Mouse (Mus musculus) kidney, postnatal 10 days (tissue): ENCODE data around the gene Olfr571.

ENCODE experiments used
- DNase-seq: peaks from one replicate; pipeline ENCODE4 v3.0.0; 2021; ENCODE audit warnings: mixed read lengths

Gene Olfr571

GRCm38 (mm10) chr7:102917032-102917875, at the start of gene Olfr571:
Gene Olfr571, minus strand, starts transcription at chr7:102917536.
- no peak for DNase-seq

DNA sequence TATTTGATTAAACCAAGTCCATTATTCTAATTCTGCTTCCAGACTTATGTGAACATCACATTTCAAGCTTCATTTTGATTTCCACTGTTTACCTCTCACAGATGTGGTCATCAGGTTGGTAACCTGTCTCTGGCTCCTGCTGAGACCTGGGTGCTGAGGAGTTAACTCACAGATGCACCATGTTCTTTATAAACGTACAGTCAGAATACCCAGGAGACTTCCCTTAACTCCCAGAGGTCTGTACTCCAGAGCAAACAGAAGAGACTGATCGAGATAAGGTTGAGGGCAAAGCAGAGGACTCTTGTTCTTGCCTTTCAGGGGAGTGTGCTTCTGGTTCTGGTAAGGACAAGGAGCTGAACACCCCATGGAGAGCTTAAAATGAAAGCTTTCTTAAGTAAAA, 45.0 kb upstream of the Olfr571 start, which contains the start of gene Olfr576:
TSS of gene Olfr576 (plus strand) at position 301 of the 400 bp plus-strand sequence.
- DNase-seq, result no peak

DNA sequence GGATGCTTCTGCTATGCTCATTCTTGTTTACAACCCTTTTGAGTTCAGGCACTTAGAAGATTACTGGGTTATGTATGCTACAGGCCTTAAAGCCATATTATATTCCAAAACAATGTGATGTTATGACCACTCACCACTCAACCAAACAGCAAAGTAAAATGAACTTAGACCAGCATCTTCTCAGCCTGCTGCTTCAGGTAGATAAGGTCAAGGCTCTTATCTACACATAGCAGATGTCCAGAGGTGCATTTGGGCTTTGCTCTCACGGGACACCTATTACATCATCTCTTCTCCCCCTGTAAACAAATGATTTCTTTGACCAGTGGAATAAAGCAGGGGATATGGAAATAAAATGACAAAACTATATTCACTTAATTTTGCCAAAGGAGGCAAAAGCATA, 41.3 kb upstream of the Olfr571 start, which contains the start of gene Olfr575:
TSS of gene Olfr575 (minus strand) at position 183 of the 400 bp plus-strand sequence.
- DNase-seq, result no peak

DNA sequence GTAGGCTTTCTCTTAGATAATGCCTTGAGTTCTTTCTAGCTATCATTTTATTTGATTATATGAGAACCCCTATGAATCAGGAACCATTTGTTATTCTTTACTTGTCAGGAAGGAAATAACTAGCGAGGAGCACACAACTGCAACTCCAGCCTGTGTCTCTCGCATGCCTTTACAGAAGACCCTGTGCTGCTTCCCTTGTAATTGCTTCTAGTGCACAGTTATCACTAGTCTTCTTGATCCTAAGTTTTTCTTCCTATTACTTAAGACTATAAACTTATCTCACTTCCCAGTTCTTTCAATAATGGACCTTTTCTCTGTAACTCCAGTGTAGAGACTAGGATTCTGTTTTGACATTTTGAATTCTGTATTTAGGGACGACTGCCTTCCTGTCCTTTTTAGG, 40.8 kb upstream of the Olfr571 start:
- no peak for DNase-seq

- no peak for DNase-seq
These were observed 33.4 kb upstream of the Olfr571 start for GRCm38 (mm10) chr7:102950732-102951131.

GRCm38 (mm10) chr7:102948167-102948566, 30.8 kb upstream of the Olfr571 start, which contains the start of gene Olfr574:
Gene Olfr574, plus strand, starts transcription at chr7:102948467.
- no peak for DNase-seq

GRCm38 (mm10) chr7:102943417-102943816, 26.1 kb upstream of the Olfr571 start:
- no peak for DNase-seq

- DNase-seq, result no peak
These were observed 25.1 kb upstream of the Olfr571 start, which contains the start of gene Olfr573-ps1 for GRCm38 (mm10) chr7:102942475-102942874. Gene Olfr573-ps1, minus strand, starts transcription at chr7:102942575.

DNA sequence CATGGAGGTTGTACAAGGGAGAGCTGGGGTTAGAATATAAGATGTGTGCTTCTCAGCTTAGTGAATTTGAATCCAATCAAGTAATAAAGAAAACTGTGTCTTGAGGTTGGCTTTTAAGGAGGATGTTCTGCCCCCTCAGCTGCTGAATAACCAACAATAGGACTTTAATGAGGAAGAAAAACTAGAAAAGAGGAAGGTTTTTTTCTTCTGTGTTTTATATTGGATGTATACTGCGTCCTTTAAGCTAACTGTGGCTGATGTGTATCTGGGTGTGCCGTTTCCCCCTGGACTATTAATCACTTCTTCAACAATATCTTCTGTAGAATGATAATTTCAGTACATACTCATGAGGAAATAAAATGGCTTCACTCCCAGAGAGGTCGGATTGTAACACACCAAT, 9.8 kb upstream of the Olfr571 start:
- no peak for DNase-seq

DNA sequence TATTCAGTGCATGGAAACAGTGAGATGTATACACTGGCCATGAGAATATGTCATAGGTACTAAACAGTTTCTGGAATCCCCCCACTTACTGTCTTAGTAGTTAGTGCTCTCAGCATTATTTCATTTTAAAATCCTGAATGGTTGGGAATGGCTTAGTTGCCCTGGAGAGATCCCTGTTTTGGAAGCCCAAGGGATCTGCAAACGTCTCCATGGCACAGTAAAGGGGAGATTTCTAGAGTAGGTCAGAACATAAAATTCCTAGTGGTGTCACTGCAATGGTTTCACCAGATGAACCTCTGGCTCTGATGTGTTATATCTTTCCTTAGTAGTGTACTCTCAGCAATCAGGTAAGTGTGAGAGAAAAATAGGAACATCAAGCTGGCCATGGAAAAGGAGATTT, 6.8 kb upstream of the Olfr571 start, which contains the start of gene Olfr572:
TSS of gene Olfr572 (plus strand) at position 301 of the 400 bp plus-strand sequence.
- DNase-seq, result no peak

DNA sequence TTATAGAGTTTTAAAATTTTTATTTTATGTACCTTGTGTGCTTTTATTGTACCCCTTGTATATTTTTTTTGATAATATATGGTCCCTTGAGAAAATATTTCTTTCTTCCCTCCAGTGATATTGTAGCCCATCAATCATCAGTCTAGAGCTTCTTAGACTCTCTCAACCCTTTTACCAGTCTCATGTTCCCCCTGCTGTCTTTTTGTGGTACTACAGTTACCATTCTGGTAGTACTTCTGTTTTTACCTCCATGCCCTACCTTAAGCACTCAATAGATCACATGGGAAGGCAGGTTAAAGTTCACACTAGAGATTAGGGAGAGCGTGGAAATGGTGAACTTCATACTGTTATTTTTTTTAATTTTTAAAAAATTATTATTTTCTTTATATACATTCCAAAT, 2.3 kb upstream of the Olfr571 start:
- peak; percentile 7 for DNase-seq

- DNase-seq, result no peak
These were observed 931 bp downstream of the Olfr571 start for GRCm38 (mm10) chr7:102916405-102916804.

DNA sequence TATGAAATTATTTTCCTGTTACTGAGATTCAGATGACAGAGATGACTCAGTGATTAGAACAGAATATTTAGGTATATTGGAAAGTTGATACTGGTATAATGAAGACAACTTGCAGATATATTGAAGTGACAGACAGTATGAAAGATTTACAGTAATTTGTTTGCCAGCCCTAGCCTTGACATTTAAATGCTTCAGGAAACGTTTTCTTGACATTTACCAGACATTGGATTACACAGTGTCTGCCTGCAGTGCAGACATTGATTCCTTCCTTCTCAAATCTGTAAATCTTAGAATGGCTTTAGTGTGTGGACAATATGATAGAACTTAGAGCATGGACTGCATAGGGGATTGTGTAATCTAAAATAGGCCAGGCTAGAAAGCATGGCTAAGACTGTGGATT, 2.1 kb downstream of the Olfr571 start:
- no peak for DNase-seq

DNA sequence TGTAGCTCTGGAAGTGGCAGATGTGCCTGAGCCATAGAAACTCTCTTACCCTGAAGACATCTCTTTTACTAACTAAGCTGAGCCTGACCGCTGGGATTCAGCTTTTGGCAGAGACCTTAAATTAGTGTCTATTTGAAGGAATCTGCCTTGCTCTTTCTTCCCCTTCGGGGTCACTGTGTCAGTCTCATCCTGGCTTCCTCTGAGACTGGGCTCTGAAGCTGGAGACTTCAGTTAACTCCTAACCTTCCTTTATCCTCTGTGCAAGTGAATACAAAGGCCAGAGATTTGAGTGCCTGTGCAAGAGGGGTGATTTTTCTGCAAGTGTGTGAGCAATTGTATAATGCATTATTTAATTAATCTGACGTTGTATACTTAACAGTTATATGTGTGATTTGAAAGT, 26.6 kb downstream of the Olfr571 start, which contains the start of gene Olfr569:
TSS of gene Olfr569 (minus strand) at position 101 of the 400 bp plus-strand sequence.
- no peak for DNase-seq

- no peak for DNase-seq
These were observed 40.5 kb downstream of the Olfr571 start, which contains the start of gene Olfr568 for GRCm38 (mm10) chr7:102876822-102877221. Gene Olfr568, plus strand, starts transcription at chr7:102877122.

DNA sequence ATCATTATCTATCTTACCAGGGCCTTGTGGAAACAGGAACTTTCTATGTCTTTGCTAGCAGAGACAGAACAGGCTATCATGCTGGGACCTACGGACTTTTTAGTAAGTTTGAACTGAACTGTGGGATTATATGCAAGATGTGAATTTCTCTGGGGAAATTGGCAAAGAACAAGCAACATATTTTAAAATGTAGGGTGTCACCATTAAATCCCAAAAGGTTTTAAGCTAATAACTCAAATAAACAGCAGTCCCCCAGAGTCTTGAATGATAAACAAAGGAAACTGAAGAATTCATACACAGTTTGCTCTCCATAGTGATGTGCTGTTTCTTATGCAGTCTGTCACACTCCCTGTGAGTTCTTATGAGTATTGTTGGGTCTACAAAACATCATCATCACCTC, 58.7 kb downstream of the Olfr571 start, which contains the start of gene Olfr566:
TSS of gene Olfr566 (minus strand) at position 101 of the 400 bp plus-strand sequence.
- no peak for DNase-seq

DNA sequence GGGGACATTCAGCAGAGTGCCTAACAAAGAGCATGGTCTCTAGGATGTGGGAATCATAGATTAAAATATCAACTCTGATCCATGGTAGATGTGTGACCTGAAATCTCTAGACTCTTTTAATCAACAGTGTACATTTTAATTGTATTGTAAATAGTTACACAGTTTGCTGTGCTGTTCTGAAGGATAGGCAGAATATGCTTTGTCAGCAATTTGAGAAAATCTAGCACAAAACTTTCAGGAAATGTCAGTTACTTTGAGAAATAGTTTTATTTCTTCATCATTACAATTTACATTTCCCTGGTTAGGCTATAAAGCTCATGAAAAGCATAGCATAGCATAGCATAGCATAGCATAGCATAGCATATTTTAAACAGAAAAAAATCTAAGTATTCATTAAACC, 61.5 kb downstream of the Olfr571 start:
- no peak for DNase-seq
